Mouse (Mus musculus) forebrain, embryonic 13.5 days (tissue): ENCODE measurements around the gene Rrh. TPM values are rescaled to one million over a fixed set of nuclear protein-coding genes. Genes with fewer than 3 reads are reported as not detected.

Experiments used
- ATAC-seq: fragments of 200-750 bp; cut with Nextera tagmentation; 2 replicates; pipeline ENCODE4 v1.8.0; 2017
- H3K27ac ChIP-seq: fragments of 300-500 bp; sonication (generic); 2 replicates; pipeline ENCODE4 v1.5.1; 2015; ENCODE audit warnings: inconsistent platforms, mild to moderate bottlenecking, moderate library complexity
- H3K27me3 ChIP-seq: fragments of 300-500 bp; sonication (generic); 2 replicates; pipeline ENCODE4 v1.6.1; 2015; ENCODE audit warnings: mild to moderate bottlenecking, inconsistent platforms
- H3K36me3 ChIP-seq: fragments of 300-500 bp; sonication (generic); 2 replicates; pipeline ENCODE4 v1.6.1; 2015; ENCODE audit warnings: mild to moderate bottlenecking, inconsistent platforms; ENCODE audit not compliant: poor library complexity, severe bottlenecking
- H3K4me1 ChIP-seq: fragments of 300-500 bp; sonication (generic); 2 replicates; pipeline ENCODE4 v1.6.1; 2015; ENCODE audit warnings: inconsistent platforms
- H3K4me2 ChIP-seq: fragments of 300-500 bp; sonication (generic); 2 replicates; pipeline ENCODE4 v1.6.1; 2015; ENCODE audit warnings: inconsistent platforms, mild to moderate bottlenecking, moderate library complexity
- H3K4me3 ChIP-seq: fragments of 300-500 bp; sonication (generic); 2 replicates; pipeline ENCODE4 v1.5.1; 2015; ENCODE audit warnings: mild to moderate bottlenecking, inconsistent platforms
- H3K9ac ChIP-seq: fragments of 300-500 bp; sonication (generic); 2 replicates; pipeline ENCODE4 v1.6.1; 2015; ENCODE audit warnings: mild to moderate bottlenecking, inconsistent platforms
- H3K9me3 ChIP-seq: fragments of 300-500 bp; sonication (generic); replicated peaks from 2 replicates; pipeline ENCODE4 v1.6.1; 2016; ENCODE audit warnings: inconsistent platforms
- WGBS: fragments of 180-500 bp; shearing (Covaris S2); methylation state at CpG from one replicate; pipeline ENCODE4 v1.1.7; 2015; 5-methylcytosine and 5-hydroxymethylcytosine counted together
- polyA plus RNA-seq: library from polyadenylated mRNA; unstranded; fragments of >200 nt; fragmentation: Nextera tagmentation; extraction: Ambion mirVana; gene quantifications from 2 replicates; pipeline ENCODE4 v1.2.1, GENCODE M21; 2015

Gene Rrh
- polyA plus RNA-seq, 1 experiment from 2014 or later: 0.46 TPM

GRCm38 (mm10) chr3:129826691-129827090 lies 4.3 kb upstream of the Rrh start:
- no peak for ATAC-seq
- Histone ChIP-seq H3K9me3 (no peaks in the 10 kb centered on the region), H3K27me3 (no peaks in the 10 kb centered on the region), H3K36me3 (peaks cover 54% of the 10 kb centered on the region), H3K9ac (no peak overlapping the region), H3K27ac (no peak overlapping the region), H3K4me3 (no peak overlapping the region), H3K4me2 (no peak overlapping the region), H3K4me1 (peaks cover 18% of the 10 kb centered on the region)
- 87% methylated on average over 10 of the region's 10 CpGs for WGBS

GRCm38 (mm10) chr3:129824891-129825290 lies 2.5 kb upstream of the Rrh start:
- no peak overlapping the region for H3K27ac ChIP-seq
- H3K4me3 ChIP-seq: no peak overlapping the region
- ATAC-seq: no peak
- peaks cover 54% of the 10 kb centered on the region for H3K36me3 ChIP-seq
- 95% methylated on average over 10 of the region's 10 CpGs for WGBS
- peaks cover 14% of the 10 kb centered on the region for H3K4me1 ChIP-seq
- H3K9ac ChIP-seq: no peak overlapping the region
- no peaks in the 10 kb centered on the region for H3K27me3 ChIP-seq
- no peaks in the 10 kb centered on the region for H3K9me3 ChIP-seq
- no peak overlapping the region for H3K4me2 ChIP-seq

- ATAC-seq: no peak
- WGBS: 96% methylated on average over 4 of the region's 4 CpGs
- peaks cover 7% of the 10 kb centered on the region for H3K4me1 ChIP-seq
- no peak overlapping the region for H3K27ac ChIP-seq
- H3K9ac ChIP-seq: no peak overlapping the region
- H3K4me2 ChIP-seq: no peak overlapping the region
- no peak overlapping the region for H3K4me3 ChIP-seq
- no peaks in the 10 kb centered on the region for H3K9me3 ChIP-seq
- no peaks in the 10 kb centered on the region for H3K27me3 ChIP-seq
- peaks cover 54% of the 10 kb centered on the region for H3K36me3 ChIP-seq
Measured at GRCm38 (mm10) chr3:129824146-129824545, 1.8 kb upstream of the Rrh start.

- ATAC-seq: peak; percentile 58
- Histone ChIP-seq H3K36me3 (peaks cover 50% of the 10 kb centered on the region), H3K4me3 (no peak overlapping the region), H3K27ac (no peak overlapping the region), H3K27me3 (no peaks in the 10 kb centered on the region), H3K9ac (no peak overlapping the region), H3K4me1 (peaks cover 3% of the 10 kb centered on the region), H3K9me3 (no peaks in the 10 kb centered on the region), H3K4me2 (no peak overlapping the region)
- 57% methylated on average over 5 of the region's 5 CpGs for WGBS
Measured at GRCm38 (mm10) chr3:129823293-129823692, 906 bp upstream of the Rrh start.

- Histone ChIP-seq H3K4me2 (no peak overlapping the region), H3K4me3 (no peak overlapping the region), H3K27ac (no peak overlapping the region), H3K36me3 (peaks cover 38% of the 10 kb centered on the region), H3K9ac (no peak overlapping the region), H3K27me3 (no peaks in the 10 kb centered on the region), H3K9me3 (no peaks in the 10 kb centered on the region), H3K4me1 (no peaks in the 10 kb centered on the region; the same call in 1 of the 2 replicates)
- ATAC-seq: no peak
- WGBS: 77% methylated on average over 8 of the region's 8 CpGs
Measured at GRCm38 (mm10) chr3:129821736-129822135, 651 bp downstream of the Rrh start.

GRCm38 (mm10) chr3:129820847-129821246 lies 1.5 kb downstream of the Rrh start:
- Histone ChIP-seq H3K4me1 (no peaks in the 10 kb centered on the region; the same call in 1 of the 2 replicates), H3K36me3 (peaks cover 29% of the 10 kb centered on the region), H3K4me3 (no peak overlapping the region), H3K9ac (no peak overlapping the region), H3K27me3 (no peaks in the 10 kb centered on the region), H3K9me3 (no peaks in the 10 kb centered on the region), H3K4me2 (no peak overlapping the region), H3K27ac (no peak overlapping the region)
- ATAC-seq: no peak
- 60% methylated on average over 9 of the region's 9 CpGs for WGBS

GRCm38 (mm10) chr3:129803765-129804164 lies 18.6 kb downstream of the Rrh start, which contains the start of gene Lrit3:
Gene Lrit3 (minus strand): TSS chr3:129804030.
- Histone ChIP-seq H3K9ac (no peak within 1 kb of the TSS), H3K4me3 (no peak within 1 kb of the TSS), H3K27ac (no peak within 1 kb of the TSS), H3K4me2 (no peak within 1 kb of the TSS), H3K4me1 (no peaks in the 10 kb centered on the region), H3K9me3 (no peaks in the 10 kb centered on the region), H3K36me3 (no peaks in the 10 kb centered on the region), H3K27me3 (no peaks in the 10 kb centered on the region)
- no peak for ATAC-seq
- WGBS: 76% methylated on average over 10 of the region's 10 CpGs

- Histone ChIP-seq H3K4me3 (no peak overlapping the region), H3K27ac (no peak overlapping the region), H3K36me3 (no peaks in the 10 kb centered on the region), H3K4me2 (no peak overlapping the region), H3K4me1 (no peaks in the 10 kb centered on the region), H3K9ac (no peak overlapping the region), H3K27me3 (no peaks in the 10 kb centered on the region), H3K9me3 (no peaks in the 10 kb centered on the region)
- WGBS: 88% methylated on average over 2 of the region's 2 CpGs
- ATAC-seq: no peak
Measured at GRCm38 (mm10) chr3:129799011-129799410, 23.4 kb downstream of the Rrh start.

GRCm38 (mm10) chr3:129798551-129798950 lies 23.8 kb downstream of the Rrh start:
- H3K27me3 ChIP-seq: no peaks in the 10 kb centered on the region
- no peak overlapping the region for H3K9ac ChIP-seq
- no peak for ATAC-seq
- H3K4me1 ChIP-seq: no peaks in the 10 kb centered on the region
- no peaks in the 10 kb centered on the region for H3K36me3 ChIP-seq
- H3K27ac ChIP-seq: no peak overlapping the region
- H3K4me2 ChIP-seq: no peak overlapping the region
- no peaks in the 10 kb centered on the region for H3K9me3 ChIP-seq
- H3K4me3 ChIP-seq: no peak overlapping the region
- 84% methylated on average over 11 of the region's 11 CpGs for WGBS

- Histone ChIP-seq H3K27ac (no peak overlapping the region), H3K4me1 (no peaks in the 10 kb centered on the region), H3K9me3 (no peaks in the 10 kb centered on the region), H3K36me3 (no peaks in the 10 kb centered on the region), H3K4me3 (no peak overlapping the region), H3K9ac (no peak overlapping the region), H3K4me2 (no peak overlapping the region), H3K27me3 (no peaks in the 10 kb centered on the region)
- ATAC-seq: no peak
- 76% methylated on average over 5 of the region's 5 CpGs for WGBS
Measured at GRCm38 (mm10) chr3:129797341-129797740, 25.0 kb downstream of the Rrh start.

- H3K27me3 ChIP-seq: no peaks in the 10 kb centered on the region
- WGBS: 86% methylated on average over 5 of the region's 5 CpGs
- no peak overlapping the region for H3K4me2 ChIP-seq
- no peaks in the 10 kb centered on the region for H3K4me1 ChIP-seq
- no peak overlapping the region for H3K4me3 ChIP-seq
- no peak overlapping the region for H3K9ac ChIP-seq
- no peak overlapping the region for H3K27ac ChIP-seq
- ATAC-seq: no peak
- H3K36me3 ChIP-seq: no peaks in the 10 kb centered on the region
- no peaks in the 10 kb centered on the region for H3K9me3 ChIP-seq
Measured at GRCm38 (mm10) chr3:129793801-129794200, 28.6 kb downstream of the Rrh start.

- Histone ChIP-seq H3K27me3 (no peaks in the 10 kb centered on the region), H3K4me3 (no peak overlapping the region), H3K4me1 (no peaks in the 10 kb centered on the region), H3K9ac (no peak overlapping the region), H3K9me3 (no peaks in the 10 kb centered on the region), H3K4me2 (no peak overlapping the region), H3K27ac (no peak overlapping the region), H3K36me3 (no peaks in the 10 kb centered on the region)
- no peak for ATAC-seq
- 94% methylated on average over 3 of the region's 3 CpGs for WGBS
Measured at GRCm38 (mm10) chr3:129782746-129783145, 39.6 kb downstream of the Rrh start.

GRCm38 (mm10) chr3:129781435-129781834 lies 41.0 kb downstream of the Rrh start:
- no peaks in the 10 kb centered on the region for H3K27me3 ChIP-seq
- H3K4me2 ChIP-seq: no peak overlapping the region
- H3K4me1 ChIP-seq: no peaks in the 10 kb centered on the region
- H3K9me3 ChIP-seq: no peaks in the 10 kb centered on the region
- H3K27ac ChIP-seq: no peak overlapping the region
- WGBS: 31% methylated on average over 10 of the region's 10 CpGs
- no peak for ATAC-seq
- no peak overlapping the region for H3K9ac ChIP-seq
- H3K36me3 ChIP-seq: no peaks in the 10 kb centered on the region
- no peak overlapping the region for H3K4me3 ChIP-seq
